Mouse (Mus musculus): ENCODE data around the gene Map10. TPM values are rescaled to one million over a fixed set of nuclear protein-coding genes. Genes with fewer than 3 reads are reported as not detected.

Map10 gene
- polyA plus RNA-seq, 1 experiment, result not detected

DNA sequence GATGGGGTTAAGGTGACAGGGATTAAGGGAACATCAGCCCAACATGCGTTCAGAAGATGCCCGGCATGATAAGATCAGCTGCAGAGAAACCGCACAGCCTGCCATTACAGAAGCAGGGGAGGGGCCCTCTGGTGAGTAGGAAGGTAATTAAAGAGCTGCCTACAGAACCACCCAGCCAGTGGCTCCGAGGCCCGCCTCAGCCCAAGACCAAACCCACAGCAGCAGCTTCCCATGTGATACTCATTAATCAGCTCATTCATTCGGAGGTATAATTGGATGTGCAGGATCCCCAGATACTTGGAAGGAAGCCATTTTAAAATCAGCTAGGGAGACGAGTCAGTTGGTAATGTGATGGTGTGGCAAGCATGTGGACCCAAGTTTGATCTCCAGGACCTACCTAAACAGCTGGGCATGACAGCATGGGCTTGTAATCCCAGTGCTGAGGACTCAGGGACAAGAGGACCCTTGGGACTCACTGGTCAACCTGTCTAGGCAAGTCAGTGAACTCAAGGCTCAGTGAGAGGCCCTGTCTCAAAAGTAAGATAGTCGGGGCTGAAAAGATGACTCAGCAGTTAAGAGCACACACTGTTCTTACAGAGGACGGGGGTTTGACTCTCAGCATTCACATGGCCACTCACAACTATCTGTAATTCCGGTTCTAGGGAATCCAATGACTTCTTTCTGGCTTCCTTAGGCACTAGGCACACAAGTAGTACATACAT lies 23.7 kb upstream of the Map10 start:
- no peak for TF ChIP-seq GATA1 (IDR thresholded peaks at IDR 0.05; ENCODE audit: low read length)
- no peak for TF ChIP-seq TAL1 (IDR thresholded peaks at IDR 0.05; ENCODE audit: low read length)
- no peaks in the 10 kb centered on the region for H3K9me3 ChIP-seq (ENCODE audit: control insufficient read depth, low read length)
- H3K36me3 ChIP-seq (ENCODE audit: control insufficient read depth), result no peaks in the 10 kb centered on the region
- H3K27me3 ChIP-seq (ENCODE audit: control insufficient read depth), result no peaks in the 10 kb centered on the region
- H3K4me3 ChIP-seq (replicated peaks), result no peak overlapping the region
- peaks cover 2% of the 10 kb centered on the region for H3K4me1 ChIP-seq (ENCODE audit: control insufficient read depth)

GRCm38 (mm10) chr8:125649447-125649846 lies 20.2 kb upstream of the Map10 start:
- Histone ChIP-seq H3K36me3 (ENCODE audit: control insufficient read depth) (no peaks in the 10 kb centered on the region), H3K27me3 (ENCODE audit: control insufficient read depth) (no peaks in the 10 kb centered on the region), H3K9me3 (ENCODE audit: control insufficient read depth, low read length) (no peaks in the 10 kb centered on the region), H3K4me1 (ENCODE audit: control insufficient read depth) (peaks cover 2% of the 10 kb centered on the region), H3K4me3 (replicated peaks) (no peak overlapping the region)
- TF ChIP-seq TAL1 (IDR thresholded peaks at IDR 0.05; ENCODE audit: low read length) (no peak), GATA1 (IDR thresholded peaks at IDR 0.05; ENCODE audit: low read length) (no peak)

DNA sequence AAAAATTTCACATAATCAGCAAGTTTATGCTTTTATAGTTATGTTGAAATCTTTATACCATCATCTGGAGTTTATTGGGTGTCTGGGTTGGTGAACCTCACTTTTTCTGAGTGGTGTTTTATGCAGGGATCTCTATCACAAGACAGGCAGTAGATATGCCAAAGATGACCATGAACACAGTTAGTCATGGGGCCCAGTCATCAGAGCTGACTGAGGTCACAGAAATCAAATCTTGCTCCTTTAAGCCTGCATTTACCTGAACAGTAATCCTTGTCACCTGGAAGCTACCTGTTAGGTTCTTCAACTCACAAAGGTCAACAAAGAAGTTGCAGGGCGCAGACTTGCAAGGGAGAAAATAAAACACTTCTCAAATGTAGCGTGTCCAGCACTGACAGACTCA lies 14.8 kb upstream of the Map10 start:
- no peaks in the 10 kb centered on the region for H3K4me1 ChIP-seq (ENCODE audit: control insufficient read depth)
- no peaks in the 10 kb centered on the region for H3K9me3 ChIP-seq (ENCODE audit: control insufficient read depth, low read length)
- TF ChIP-seq TAL1 (IDR thresholded peaks at IDR 0.05; ENCODE audit: low read length), result no peak
- no peaks in the 10 kb centered on the region for H3K36me3 ChIP-seq (ENCODE audit: control insufficient read depth)
- H3K27me3 ChIP-seq (ENCODE audit: control insufficient read depth), result no peaks in the 10 kb centered on the region
- H3K4me3 ChIP-seq (replicated peaks), result no peak overlapping the region

DNA sequence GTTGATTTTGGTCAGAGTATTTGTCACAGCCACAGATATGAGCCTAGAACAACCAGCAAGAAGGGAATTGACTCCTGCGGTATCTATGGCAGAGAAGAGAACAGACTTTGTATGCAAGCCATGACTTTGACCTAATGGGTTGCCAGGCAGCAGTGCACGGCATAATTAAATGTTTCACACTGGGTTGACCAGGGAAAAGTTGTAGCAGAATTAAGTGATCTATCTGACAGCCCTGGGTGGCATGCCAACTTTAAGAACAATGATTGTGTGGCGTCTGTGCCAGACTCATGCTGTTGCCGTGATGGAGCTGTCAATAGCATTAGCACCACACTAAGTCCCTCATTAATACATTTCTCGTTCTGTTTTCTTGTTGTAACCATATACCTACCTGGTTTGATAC lies 11.1 kb upstream of the Map10 start:
- TF ChIP-seq TAL1 (IDR thresholded peaks at IDR 0.05; ENCODE audit: low read length) (no peak), GATA1 (IDR thresholded peaks at IDR 0.05; ENCODE audit: low read length) (no peak)
- Histone ChIP-seq H3K27me3 (ENCODE audit: control insufficient read depth) (no peaks in the 10 kb centered on the region), H3K4me3 (replicated peaks) (no peak overlapping the region), H3K4me1 (ENCODE audit: control insufficient read depth) (no peaks in the 10 kb centered on the region), H3K36me3 (ENCODE audit: control insufficient read depth) (no peaks in the 10 kb centered on the region), H3K9me3 (ENCODE audit: control insufficient read depth, low read length) (no peaks in the 10 kb centered on the region)

DNA sequence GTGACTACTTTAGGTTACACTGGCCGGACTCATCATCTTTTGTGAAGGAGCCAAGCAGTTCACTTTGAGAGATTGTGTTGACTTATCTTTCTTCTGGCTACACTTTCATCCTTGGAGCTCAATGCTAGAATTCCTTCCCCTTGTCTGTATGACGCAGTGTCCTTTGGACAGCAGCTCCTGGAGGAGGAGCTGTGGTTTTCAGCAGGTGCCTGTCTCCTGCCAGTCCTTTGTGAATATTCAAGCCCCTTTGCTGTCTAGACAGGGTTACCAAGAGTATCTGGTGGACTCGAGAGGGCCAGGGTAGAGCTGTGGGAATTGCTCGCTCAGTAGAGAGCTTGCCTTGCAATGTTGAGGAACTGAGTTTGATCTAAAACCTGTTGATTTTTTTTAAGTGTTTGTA lies 10.7 kb upstream of the Map10 start:
- no peaks in the 10 kb centered on the region for H3K27me3 ChIP-seq (ENCODE audit: control insufficient read depth)
- H3K4me1 ChIP-seq (ENCODE audit: control insufficient read depth), result no peaks in the 10 kb centered on the region
- TF ChIP-seq GATA1 (IDR thresholded peaks at IDR 0.05; ENCODE audit: low read length) (no peak), TAL1 (IDR thresholded peaks at IDR 0.05; ENCODE audit: low read length) (no peak)
- no peak overlapping the region for H3K4me3 ChIP-seq (replicated peaks)
- H3K9me3 ChIP-seq (ENCODE audit: control insufficient read depth, low read length), result no peaks in the 10 kb centered on the region
- no peaks in the 10 kb centered on the region for H3K36me3 ChIP-seq (ENCODE audit: control insufficient read depth)

- Histone ChIP-seq H3K27me3 (ENCODE audit: control insufficient read depth) (no peaks in the 10 kb centered on the region), H3K9me3 (ENCODE audit: control insufficient read depth, low read length) (no peaks in the 10 kb centered on the region), H3K4me1 (ENCODE audit: control insufficient read depth) (no peaks in the 10 kb centered on the region), H3K4me3 (replicated peaks) (no peak overlapping the region), H3K36me3 (ENCODE audit: control insufficient read depth) (no peaks in the 10 kb centered on the region)
- TF ChIP-seq TAL1 (IDR thresholded peaks at IDR 0.05; ENCODE audit: low read length) (no peak), GATA1 (IDR thresholded peaks at IDR 0.05; ENCODE audit: low read length) (no peak)
These were observed 9.2 kb upstream of the Map10 start for GRCm38 (mm10) chr8:125660397-125660796.

DNA sequence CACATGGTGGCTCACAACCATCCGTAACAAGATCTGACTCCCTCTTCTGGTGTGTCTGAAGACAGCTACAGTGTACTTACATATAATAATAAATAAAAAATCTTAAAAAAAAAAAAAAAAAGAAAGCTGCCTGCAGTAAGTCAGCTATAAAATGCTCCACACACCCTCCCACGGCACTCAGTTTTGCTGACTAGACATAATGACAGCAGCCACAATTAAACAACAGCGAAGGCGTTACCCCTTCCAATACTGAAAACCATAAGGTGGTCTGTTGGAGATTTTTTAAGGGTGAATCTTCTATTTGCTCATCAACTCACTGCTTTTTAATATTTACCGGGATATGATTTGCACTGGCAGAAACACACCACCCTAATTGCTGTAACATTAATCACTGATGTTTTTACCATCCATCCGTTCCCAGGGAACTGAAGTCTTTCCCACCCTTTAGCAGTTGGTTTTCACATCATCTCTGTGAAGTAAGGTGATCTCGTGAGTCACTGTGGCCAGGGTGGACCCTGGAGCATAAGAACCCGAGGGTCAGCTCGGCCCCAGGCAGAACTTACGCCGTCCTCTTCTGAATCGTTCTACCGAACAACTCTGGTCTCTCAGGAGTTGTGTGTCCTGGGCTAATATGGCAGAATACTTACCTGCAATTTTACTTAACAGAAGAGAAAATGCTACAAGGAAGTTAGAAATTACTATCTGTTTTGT lies 7.5 kb upstream of the Map10 start:
- H3K4me1 ChIP-seq (ENCODE audit: control insufficient read depth), result no peaks in the 10 kb centered on the region
- H3K9me3 ChIP-seq (ENCODE audit: control insufficient read depth, low read length), result no peaks in the 10 kb centered on the region
- TF ChIP-seq GATA1 (IDR thresholded peaks at IDR 0.05; ENCODE audit: low read length) (no peak), TAL1 (IDR thresholded peaks at IDR 0.05; ENCODE audit: low read length) (no peak)
- H3K27me3 ChIP-seq (ENCODE audit: control insufficient read depth), result no peaks in the 10 kb centered on the region
- H3K36me3 ChIP-seq (ENCODE audit: control insufficient read depth), result no peaks in the 10 kb centered on the region
- H3K4me3 ChIP-seq (replicated peaks), result no peak overlapping the region

GRCm38 (mm10) chr8:125662669-125663048 lies 7.0 kb upstream of the Map10 start:
- TF ChIP-seq TAL1 (IDR thresholded peaks at IDR 0.05; ENCODE audit: low read length), result no peak
- no peak for TF ChIP-seq GATA1 (IDR thresholded peaks at IDR 0.05; ENCODE audit: low read length)
- H3K4me3 ChIP-seq (replicated peaks), result no peak overlapping the region
- H3K4me1 ChIP-seq (ENCODE audit: control insufficient read depth), result no peaks in the 10 kb centered on the region
- no peaks in the 10 kb centered on the region for H3K36me3 ChIP-seq (ENCODE audit: control insufficient read depth)
- H3K9me3 ChIP-seq (ENCODE audit: control insufficient read depth, low read length), result no peaks in the 10 kb centered on the region
- H3K27me3 ChIP-seq (ENCODE audit: control insufficient read depth), result no peaks in the 10 kb centered on the region

- peaks cover 7% of the 10 kb centered on the region for H3K4me1 ChIP-seq (ENCODE audit: control insufficient read depth)
- H3K36me3 ChIP-seq (ENCODE audit: control insufficient read depth), result no peaks in the 10 kb centered on the region
- TF ChIP-seq GATA1 (IDR thresholded peaks at IDR 0.05; ENCODE audit: low read length), result no peak
- peaks cover 7% of the 10 kb centered on the region for H3K27me3 ChIP-seq (ENCODE audit: control insufficient read depth)
- no peak overlapping the region for H3K4me3 ChIP-seq (replicated peaks)
- peaks cover 13% of the 10 kb centered on the region for H3K9me3 ChIP-seq (ENCODE audit: control insufficient read depth, low read length)
These were observed 4.3 kb upstream of the Map10 start for GRCm38 (mm10) chr8:125665183-125665875.
